Mouse (Mus musculus): Measurements from ENCODE around the gene Dennd4a. TPM values are rescaled to one million over a fixed set of nuclear protein-coding genes. Genes with fewer than 3 reads are reported as not detected.

Gene Dennd4a
- total and polyA plus RNA-seq, 2 experiments from 2014 or later, result 7.1 to 15.2 TPM

DNA sequence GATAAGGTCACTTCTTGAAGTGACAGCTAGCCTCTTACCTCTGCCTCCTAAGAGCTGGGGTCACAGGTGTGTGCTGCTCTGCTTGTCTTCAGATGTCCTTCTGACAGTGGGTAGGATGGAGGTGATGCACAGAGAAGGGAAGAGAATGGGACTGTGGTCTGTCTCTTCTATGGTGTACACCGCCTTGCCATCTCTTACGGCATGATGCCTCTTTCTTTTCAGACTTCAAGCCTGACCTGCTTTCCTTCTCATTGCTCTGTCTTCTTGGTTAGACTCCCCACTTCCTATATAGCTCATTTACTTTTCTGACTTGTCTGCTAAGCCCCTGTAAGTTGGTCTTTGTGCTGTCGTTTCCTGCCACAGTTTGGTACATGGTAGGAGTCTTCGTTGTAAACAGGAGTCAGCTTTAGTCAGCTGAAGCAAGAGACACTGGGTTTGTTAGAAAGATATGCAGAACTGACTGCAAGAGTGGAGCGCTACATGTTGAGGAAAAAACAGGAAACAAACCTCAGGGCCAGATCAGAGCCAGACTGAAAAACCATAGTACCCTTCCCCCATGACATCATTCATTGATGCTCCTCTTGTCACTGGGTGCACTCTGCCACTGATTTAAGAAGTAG lies 13.4 kb downstream of the Dennd4a start:
- no peak for TF ChIP-seq CTCF (IDR thresholded peaks at IDR 0.05)
- H3K36me3 ChIP-seq (ENCODE audit: insufficient read depth, low read length), result no peaks in the 10 kb centered on the region
- H3K27me3 ChIP-seq (ENCODE audit: insufficient read depth, low read length), result no peaks in the 10 kb centered on the region
- no peak for ATAC-seq (ENCODE audit: low FRiP score)
- no peak overlapping the region for H3K27ac ChIP-seq (ENCODE audit: low read depth, low read length)
- no peaks in the 10 kb centered on the region for H3K9me3 ChIP-seq (ENCODE audit: low read length)
- H3K4me1 ChIP-seq (ENCODE audit: insufficient read depth, low read length), result no peaks in the 10 kb centered on the region
- H3K9ac ChIP-seq (replicated peaks; ENCODE audit: low read length, poor library complexity, severe bottlenecking), result no peak overlapping the region
- no peak for DNase-seq (ENCODE audit: low spot score)
- 83% methylated on average over 5 of the region's 5 CpGs for WGBS
- no peak overlapping the region for H3K4me2 ChIP-seq (ENCODE audit: low read depth, low read length, poor library complexity, severe bottlenecking)
- H3K4me3 ChIP-seq (ENCODE audit: low read depth, low read length), result no peak overlapping the region

- H3K4me2 ChIP-seq (ENCODE audit: low read depth, low read length, poor library complexity, severe bottlenecking), result no peak overlapping the region
- DNase-seq (ENCODE audit: low spot score), result no peak
- no peaks in the 10 kb centered on the region for H3K4me1 ChIP-seq (ENCODE audit: insufficient read depth, low read length)
- no peak overlapping the region for H3K9ac ChIP-seq (replicated peaks; ENCODE audit: low read length, poor library complexity, severe bottlenecking)
- no peaks in the 10 kb centered on the region for H3K9me3 ChIP-seq (ENCODE audit: low read length)
- H3K27ac ChIP-seq (ENCODE audit: low read depth, low read length), result no peak overlapping the region
- no peak overlapping the region for H3K4me3 ChIP-seq (ENCODE audit: low read depth, low read length)
- WGBS, result 74% methylated on average over 6 of the region's 6 CpGs
- no peaks in the 10 kb centered on the region for H3K36me3 ChIP-seq (ENCODE audit: insufficient read depth, low read length)
- ATAC-seq (ENCODE audit: low FRiP score), result no peak
- no peak for TF ChIP-seq CTCF (IDR thresholded peaks at IDR 0.05)
- no peaks in the 10 kb centered on the region for H3K27me3 ChIP-seq (ENCODE audit: insufficient read depth, low read length)
Measured at GRCm38 (mm10) chr9:64830092-64830618, 19.0 kb downstream of the Dennd4a start.

DNA sequence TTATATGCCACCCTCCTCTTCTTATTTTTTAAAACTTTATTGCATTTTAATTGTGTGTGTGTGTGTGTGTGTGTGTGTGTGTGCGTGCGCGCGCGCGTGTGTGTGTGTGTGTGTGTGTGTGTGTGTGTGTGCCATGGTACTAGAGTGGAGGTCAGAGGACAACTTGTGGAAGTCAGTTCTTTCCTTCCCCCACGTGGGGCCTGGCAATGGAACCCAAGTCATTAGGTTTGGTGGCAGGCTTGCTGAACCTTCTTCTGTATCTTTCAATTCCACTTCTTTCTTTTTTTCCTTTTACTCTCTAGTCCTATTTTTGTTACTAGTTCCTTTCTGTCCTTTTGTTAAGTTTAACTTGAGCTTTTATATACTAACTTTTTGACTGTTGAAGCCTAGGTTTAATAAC lies 19.5 kb downstream of the Dennd4a start:
- Histone ChIP-seq H3K27me3 (ENCODE audit: insufficient read depth, low read length) (no peaks in the 10 kb centered on the region), H3K4me1 (ENCODE audit: insufficient read depth, low read length) (no peaks in the 10 kb centered on the region), H3K36me3 (ENCODE audit: insufficient read depth, low read length) (peaks cover under 1% of the 10 kb centered on the region; the same call in 1 of the 2 replicates), H3K4me2 (ENCODE audit: low read depth, low read length, poor library complexity, severe bottlenecking) (no peak overlapping the region), H3K27ac (ENCODE audit: low read depth, low read length) (no peak overlapping the region), H3K4me3 (ENCODE audit: low read depth, low read length) (no peak overlapping the region), H3K9me3 (ENCODE audit: low read length) (no peaks in the 10 kb centered on the region), H3K9ac (replicated peaks; ENCODE audit: low read length, poor library complexity, severe bottlenecking) (no peak overlapping the region)
- WGBS, result 91% methylated on average over 7 of the region's 7 CpGs
- no peak for TF ChIP-seq CTCF (IDR thresholded peaks at IDR 0.05)
- DNase-seq (ENCODE audit: low spot score) (no peak), ATAC-seq (ENCODE audit: low FRiP score) (no peak)

GRCm38 (mm10) chr9:64831760-64832159 lies 20.6 kb downstream of the Dennd4a start:
- Histone ChIP-seq H3K36me3 (ENCODE audit: insufficient read depth, low read length) (peaks cover 9% of the 10 kb centered on the region), H3K27me3 (ENCODE audit: insufficient read depth, low read length) (no peaks in the 10 kb centered on the region), H3K9me3 (ENCODE audit: low read length) (no peaks in the 10 kb centered on the region), H3K27ac (ENCODE audit: low read depth, low read length) (no peak overlapping the region), H3K4me3 (ENCODE audit: low read depth, low read length) (no peak overlapping the region), H3K4me2 (ENCODE audit: low read depth, low read length, poor library complexity, severe bottlenecking) (no peak overlapping the region), H3K4me1 (ENCODE audit: insufficient read depth, low read length) (no peaks in the 10 kb centered on the region), H3K9ac (replicated peaks; ENCODE audit: low read length, poor library complexity, severe bottlenecking) (no peak overlapping the region)
- DNase-seq (ENCODE audit: low spot score) (no peak), ATAC-seq (ENCODE audit: low FRiP score) (no peak)
- TF ChIP-seq CTCF (IDR thresholded peaks at IDR 0.05), result no peak
- WGBS, result 90% methylated on average over 2 of the region's 2 CpGs

DNA sequence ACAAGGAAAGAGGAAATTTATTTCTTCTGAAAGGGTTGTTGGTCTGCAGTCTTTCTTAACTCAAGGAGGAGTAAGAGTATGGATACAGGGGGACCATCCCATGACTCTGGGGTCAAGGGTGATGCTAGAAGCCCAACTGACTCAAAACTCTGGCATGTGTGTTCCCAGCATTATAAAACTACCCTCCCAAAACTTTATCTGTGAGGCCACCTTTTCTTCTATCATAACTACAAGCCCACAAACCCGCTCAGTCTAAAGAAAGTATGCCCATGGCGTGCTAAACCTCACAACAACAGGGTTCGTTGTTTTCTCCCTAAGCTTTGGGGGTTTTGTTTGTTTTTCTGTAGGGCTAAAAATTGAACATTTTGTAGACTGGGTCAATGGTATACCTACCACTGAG lies 23.3 kb downstream of the Dennd4a start:
- WGBS, result 94% methylated on average over 3 of the region's 3 CpGs
- TF ChIP-seq CTCF (IDR thresholded peaks at IDR 0.05), result no peak
- H3K27me3 ChIP-seq (ENCODE audit: insufficient read depth, low read length), result no peaks in the 10 kb centered on the region
- H3K9me3 ChIP-seq (ENCODE audit: low read length), result no peaks in the 10 kb centered on the region
- H3K4me2 ChIP-seq (ENCODE audit: low read depth, low read length, poor library complexity, severe bottlenecking), result no peak overlapping the region
- no peak for DNase-seq (ENCODE audit: low spot score)
- no peak overlapping the region for H3K9ac ChIP-seq (replicated peaks; ENCODE audit: low read length, poor library complexity, severe bottlenecking)
- H3K4me3 ChIP-seq (ENCODE audit: low read depth, low read length), result no peak overlapping the region
- no peaks in the 10 kb centered on the region for H3K4me1 ChIP-seq (ENCODE audit: insufficient read depth, low read length)
- H3K36me3 ChIP-seq (ENCODE audit: insufficient read depth, low read length), result peaks cover 9% of the 10 kb centered on the region
- no peak overlapping the region for H3K27ac ChIP-seq (ENCODE audit: low read depth, low read length)
- no peak for ATAC-seq (ENCODE audit: low FRiP score)

DNA sequence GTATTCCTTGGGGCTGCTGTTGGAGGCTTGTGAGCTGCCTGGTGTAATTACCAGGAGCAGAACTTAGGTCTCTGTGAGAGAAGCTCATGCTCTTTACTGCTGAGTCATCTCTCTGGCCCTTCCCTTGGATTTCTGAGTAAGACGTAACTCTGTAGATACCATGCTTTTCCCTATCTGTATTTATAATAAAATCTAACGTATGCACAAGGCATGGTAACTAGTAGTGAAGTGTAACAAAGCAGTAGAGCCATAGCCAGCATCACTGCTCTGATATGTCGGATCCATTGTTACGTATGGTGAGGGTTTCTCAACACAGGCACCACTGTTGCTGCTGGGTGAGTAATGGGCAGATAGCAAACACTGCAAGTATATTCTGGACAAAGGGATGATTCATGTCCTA lies 34.2 kb downstream of the Dennd4a start:
- H3K36me3 ChIP-seq (ENCODE audit: insufficient read depth, low read length), result 0 out of 2 replicates have a peak, but pooled peaks cover 3% of the 10 kb centered on the region
- no peak overlapping the region for H3K4me2 ChIP-seq (ENCODE audit: low read depth, low read length, poor library complexity, severe bottlenecking)
- TF ChIP-seq CTCF (IDR thresholded peaks at IDR 0.05), result no peak
- no peaks in the 10 kb centered on the region for H3K9me3 ChIP-seq (ENCODE audit: low read length)
- H3K27me3 ChIP-seq (ENCODE audit: insufficient read depth, low read length), result no peaks in the 10 kb centered on the region
- DNase-seq (ENCODE audit: low spot score), result no peak
- H3K4me3 ChIP-seq (ENCODE audit: low read depth, low read length), result no peak overlapping the region
- no peak overlapping the region for H3K9ac ChIP-seq (replicated peaks; ENCODE audit: low read length, poor library complexity, severe bottlenecking)
- WGBS, result 85% methylated on average over 4 of the region's 4 CpGs
- H3K27ac ChIP-seq (ENCODE audit: low read depth, low read length), result no peak overlapping the region
- H3K4me1 ChIP-seq (ENCODE audit: insufficient read depth, low read length), result no peaks in the 10 kb centered on the region
- no peak for ATAC-seq (ENCODE audit: low FRiP score)

All from midbrain, postnatal 0 days (tissue).